Mouse (Mus musculus) E14TG2a.4 (cell line): Measurements from ENCODE around the gene Taar5.

Experiments used
- H3K27me3 ChIP-seq: 2 replicates; pipeline ENCODE4 v1.6.1; 2014; ENCODE audit warnings: low read length, control low read depth; ENCODE audit not compliant: insufficient read depth
- H3K36me3 ChIP-seq: 2 replicates; pipeline ENCODE4 v1.6.1; 2014; ENCODE audit warnings: low read length, control low read depth; ENCODE audit not compliant: insufficient read depth
- H3K4me1 ChIP-seq: replicated peaks from 2 replicates; pipeline ENCODE4 v1.6.1; 2014; ENCODE audit warnings: low read depth, low read length, control low read depth
- H3K4me3 ChIP-seq: replicated peaks from 2 replicates; pipeline ENCODE4 v1.5.1; 2014; ENCODE audit warnings: mild to moderate bottlenecking, low read length
- H3K9me3 ChIP-seq: 2 replicates; pipeline ENCODE4 v1.6.1; 2014; ENCODE audit warnings: low read length, control low read depth
- CTCF ChIP-seq: conservative IDR thresholded peaks from 2 replicates; pipeline ENCODE4 v1.5.1; 2014; ENCODE audit warnings: low read length
- NANOG ChIP-seq: IDR thresholded peaks from 2 replicates; pipeline ENCODE4 v1.6.1; 2014; ENCODE audit warnings: borderline replicate concordance, low read length, mixed read lengths
- POU5F1 ChIP-seq: IDR thresholded peaks from 2 replicates; pipeline ENCODE4 v1.6.1; 2014; ENCODE audit warnings: low read length, borderline replicate concordance

Gene Taar5

GRCm38 (mm10) chr10:23986419-23986818, 15.9 kb downstream of the Taar5 start:
- no peaks in the 10 kb centered on the region for H3K9me3 ChIP-seq
- no peaks in the 10 kb centered on the region for H3K36me3 ChIP-seq
- no peaks in the 10 kb centered on the region for H3K27me3 ChIP-seq
- 0 out of 2 replicates have a peak, but pooled peaks cover 3% of the 10 kb centered on the region for H3K4me1 ChIP-seq
- TF ChIP-seq NANOG (no peak), POU5F1 (no peak), CTCF (no peak)
- H3K4me3 ChIP-seq: no peak overlapping the region

- TF ChIP-seq POU5F1 (no peak), CTCF (no peak), NANOG (no peak)
- Histone ChIP-seq H3K27me3 (no peaks in the 10 kb centered on the region), H3K4me1 (no peaks in the 10 kb centered on the region), H3K4me3 (no peak within 1 kb of the TSS), H3K36me3 (no peaks in the 10 kb centered on the region), H3K9me3 (no peaks in the 10 kb centered on the region)
These were observed 22.9 kb downstream of the Taar5 start, which contains the start of gene Taar7a for GRCm38 (mm10) chr10:23993381-23993780. Gene Taar7a (minus strand): TSS chr10:23993481.

GRCm38 (mm10) chr10:23999639-24000038, 29.1 kb downstream of the Taar5 start, which contains the start of gene Taar7b:
Gene Taar7b (plus strand): TSS chr10:23999939.
- Histone ChIP-seq H3K9me3 (no peaks in the 10 kb centered on the region), H3K36me3 (no peaks in the 10 kb centered on the region), H3K4me1 (no peaks in the 10 kb centered on the region), H3K27me3 (no peaks in the 10 kb centered on the region), H3K4me3 (no peak within 1 kb of the TSS)
- TF ChIP-seq NANOG (no peak), CTCF (no peak), POU5F1 (no peak)

GRCm38 (mm10) chr10:24006442-24006841, 35.9 kb downstream of the Taar5 start:
- Histone ChIP-seq H3K36me3 (no peaks in the 10 kb centered on the region), H3K4me3 (no peak overlapping the region), H3K27me3 (no peaks in the 10 kb centered on the region), H3K9me3 (peaks cover 9% of the 10 kb centered on the region; the same call in 1 of the 2 replicates), H3K4me1 (no peaks in the 10 kb centered on the region)
- TF ChIP-seq POU5F1 (no peak), NANOG (no peak), CTCF (no peak)

- no peaks in the 10 kb centered on the region for H3K27me3 ChIP-seq
- H3K36me3 ChIP-seq: no peaks in the 10 kb centered on the region
- H3K9me3 ChIP-seq: peaks cover 9% of the 10 kb centered on the region; the same call in 1 of the 2 replicates
- H3K4me3 ChIP-seq: no peak overlapping the region
- TF ChIP-seq NANOG: peak; percentile 44; the same call in 1 of the 2 replicates
- TF ChIP-seq CTCF: no peak
- H3K4me1 ChIP-seq: no peaks in the 10 kb centered on the region
These were observed 36.5 kb downstream of the Taar5 start for GRCm38 (mm10) chr10:24007034-24007433.

- H3K9me3 ChIP-seq: peaks cover 9% of the 10 kb centered on the region; the same call in 1 of the 2 replicates
- no peaks in the 10 kb centered on the region for H3K36me3 ChIP-seq
- H3K27me3 ChIP-seq: no peaks in the 10 kb centered on the region
- no peaks in the 10 kb centered on the region for H3K4me1 ChIP-seq
- no peak overlapping the region for H3K4me3 ChIP-seq
- TF ChIP-seq CTCF: no peak
- no peak for TF ChIP-seq POU5F1
- no peak for TF ChIP-seq NANOG
These were observed 37.6 kb downstream of the Taar5 start for GRCm38 (mm10) chr10:24008143-24008542.
